Mouse (Mus musculus) embryonic fibroblast, embryonic 13.5 days (primary cell): ENCODE measurements at regions not wholly inside any gene's neighbourhood (a gene's known extent, or its start where the extent isn't known, plus 50 kb on each side); places are given as distances from the start of the nearest gene placed in this dataset.

Source experiments
- CTCF ChIP-seq: IDR thresholded peaks from 2 replicates; pipeline ENCODE4 v1.5.1; 2011; ENCODE audit warnings: mild to moderate bottlenecking, control low read depth, low read length, moderate library complexity, borderline replicate concordance; ENCODE audit not compliant: insufficient read depth
- POLR2A ChIP-seq: IDR thresholded peaks from 2 replicates; pipeline ENCODE4 v1.6.1; 2011; ENCODE audit warnings: low read depth, mild to moderate bottlenecking, control low read depth, low read length, moderate library complexity

DNA sequence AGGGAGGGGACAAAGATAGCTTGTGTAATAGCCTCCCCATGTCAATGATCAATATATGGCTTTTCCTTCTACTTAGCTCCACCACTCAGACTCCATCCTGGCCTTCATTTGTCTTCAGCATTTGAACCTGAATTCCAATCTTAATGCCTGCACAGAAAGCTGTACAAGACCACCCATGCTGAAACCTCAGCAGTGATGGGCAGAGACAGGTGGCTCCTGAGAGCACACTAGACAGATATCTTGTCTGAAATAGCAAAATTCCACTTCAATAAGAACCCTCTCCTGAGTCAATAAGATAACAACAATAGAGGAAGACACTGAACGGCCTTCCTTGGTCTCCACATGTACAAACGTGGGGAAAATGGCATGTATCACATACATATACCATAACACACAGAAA, 1345.0 kb upstream of the Lrrc6 start:
- TF ChIP-seq POLR2A: no peak
- TF ChIP-seq CTCF: no peak
